Mouse (Mus musculus): ENCODE data around the gene Trim13.

DNA sequence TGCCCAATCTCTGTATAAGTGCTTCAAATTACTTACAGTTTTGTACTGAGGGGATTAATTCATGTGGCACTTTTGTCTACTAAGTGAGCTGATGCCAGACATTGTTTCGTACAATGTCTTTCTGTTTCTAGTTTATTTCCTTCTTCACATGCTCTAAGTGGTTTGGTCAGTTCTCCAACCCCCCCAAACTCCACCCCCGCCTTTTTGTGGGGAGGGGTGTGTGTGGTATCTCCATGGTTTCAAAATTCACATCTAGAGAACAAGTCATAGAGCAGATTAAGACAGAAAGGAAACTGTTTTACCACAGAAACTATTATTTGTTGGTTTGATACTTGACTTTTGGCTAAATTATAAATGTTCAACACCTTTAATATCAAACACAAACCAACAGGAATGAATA is 22.3 kb downstream of the Trim13 start:
- TF ChIP-seq CTCF (IDR thresholded peaks at IDR 0.05; ENCODE audit: low read depth, low read length) = no peak
- TF ChIP-seq POLR2A (IDR thresholded peaks at IDR 0.05; ENCODE audit: extremely low read depth, insufficient read depth, low read length) = no peak
